Mouse (Mus musculus): Measurements from ENCODE around the gene Fgf9.

DNA sequence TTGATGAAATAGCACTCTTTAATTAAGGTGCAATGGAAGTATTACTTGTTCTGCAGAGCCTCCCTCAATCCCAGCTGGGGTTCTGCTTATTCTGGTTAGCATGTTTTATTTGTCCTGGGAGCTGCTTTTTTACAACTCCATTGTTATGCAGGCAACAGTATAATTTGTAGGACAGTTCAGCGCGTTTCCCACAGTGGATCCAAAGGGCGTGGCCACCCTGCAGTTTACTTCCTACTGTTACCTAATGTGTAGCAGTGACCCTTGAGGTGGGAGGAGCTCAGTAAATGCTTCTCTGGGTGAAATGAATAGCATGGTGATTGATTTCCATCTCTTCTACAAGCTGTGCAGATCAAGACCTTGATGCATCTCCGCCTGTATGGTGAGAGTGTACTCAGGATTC lies 17.0 kb downstream of the Fgf9 start:
- TF ChIP-seq CTCF (IDR thresholded peaks at IDR 0.05; ENCODE audit: low read depth, low read length) (no peak), EP300 (IDR thresholded peaks at IDR 0.05; ENCODE audit: insufficient read depth, low read depth, low read length) (no peak)
